Comparison of ENCODE assay signal across 11 mouse cellular contexts in genomic region chr8:94187290-94188002, GRCm38 (mm10). TPM values are rescaled to one million over a fixed set of nuclear protein-coding genes. Genes with fewer than 3 reads are reported as not detected.
A peak's percentile ranks its signal among the peaks of the same experiment; 100 is the strongest.
DNase-seq lines count a peak whose midpoint lies in the region; ATAC-seq lines count a peak whose summit lies in the region.
"Had no signal": no experiment of that assay in that cellular context is flagged by ENCODE, and none has a peak within 500 bp of the region (broad histone marks: within the 10 kb centered on the region; RNA-seq: fewer than 3 reads in every experiment).

No protein-coding gene starts in this region.

- no peak for ATAC-seq in intestine, embryonic 14.5 days (replicated peaks; ENCODE audit: low FRiP score, low TSS enrichment, low read depth)
- ATAC-seq in neural tube, embryonic 11.5 days (ENCODE audit: insufficient read depth, low FRiP score, low TSS enrichment): 0 out of 2 replicates have a peak, but pooled peaks have one; percentile 35

- H3K4me1 ChIP-seq in intestine, embryonic 14.5 days (replicated peaks; ENCODE audit: control insufficient read depth, insufficient read depth, low read length): peaks cover 8% of the 10 kb centered on the region; the same call in 1 of the 2 replicates
- H3K4me1 ChIP-seq in neural tube, embryonic 11.5 days (ENCODE audit: control insufficient read depth, insufficient read depth, low read length): 0 out of 2 replicates have a peak, but pooled peaks cover 2% of the 10 kb centered on the region

- H3K27me3 ChIP-seq in intestine, embryonic 14.5 days (replicated peaks; ENCODE audit: control insufficient read depth, insufficient read depth, low read length): peaks cover 51% of the 10 kb centered on the region
- H3K27me3 ChIP-seq in neural tube, embryonic 11.5 days (ENCODE audit: control insufficient read depth, insufficient read depth, low read length): peaks cover 46% of the 10 kb centered on the region

- 0 out of 2 replicates have a peak overlapping the region, but pooled peaks have one; percentile 25 for H3K4me2 ChIP-seq in intestine, embryonic 14.5 days (ENCODE audit: low read length)
- no peak overlapping the region for H3K4me2 ChIP-seq in neural tube, embryonic 11.5 days (ENCODE audit: low read depth)

- H3K9me3 ChIP-seq in intestine, embryonic 14.5 days (ENCODE audit: control insufficient read depth, low read length): no peaks in the 10 kb centered on the region
- no peaks in the 10 kb centered on the region for H3K9me3 ChIP-seq in neural tube, embryonic 11.5 days (ENCODE audit: control insufficient read depth, low read length)
- H3K9me3 ChIP-seq: embryonic facial prominence, embryonic 15.5 days had no signal

- peak; percentile 56 for DNase-seq in layer of hippocampus, adult 9-11 months
- DNase-seq in layer of hippocampus, postnatal 25 days (ENCODE audit: extremely low spot score in 1 of 2, low spot score in 1 of 2): no peak
- DNase-seq in brain, adult 2 months (ENCODE audit: low read depth, low spot score): peak; percentile 56
- no peak for DNase-seq in intestine, embryonic 14.5 days (ENCODE audit: low spot score)
- DNase-seq in neural tube, embryonic 11.5 days (ENCODE audit: low spot score): peak; percentile 56
- no peak for DNase-seq in ovary, postnatal 10 days (ENCODE audit: low spot score)
- DNase-seq in spleen, postnatal 14 days (ENCODE audit: low spot score in 2 of 2): no peak

- H3K36me3 ChIP-seq in intestine, embryonic 14.5 days (ENCODE audit: control insufficient read depth, insufficient read depth, low read length): no peaks in the 10 kb centered on the region
- no peaks in the 10 kb centered on the region for H3K36me3 ChIP-seq in neural tube, embryonic 11.5 days (ENCODE audit: control insufficient read depth, insufficient read depth, low read length)
- H3K36me3 ChIP-seq: embryonic facial prominence, embryonic 15.5 days had no signal

- H3K9ac ChIP-seq in intestine, embryonic 14.5 days (ENCODE audit: low read length): no peak overlapping the region
- H3K9ac ChIP-seq in neural tube, embryonic 11.5 days (ENCODE audit: low read length): peak overlapping the region; percentile 37
- H3K9ac ChIP-seq: embryonic facial prominence, embryonic 15.5 days had no signal

- no peak overlapping the region for H3K4me3 ChIP-seq in intestine, embryonic 14.5 days (ENCODE audit: low read depth, low read length)
- H3K4me3 ChIP-seq in neural tube, embryonic 11.5 days (ENCODE audit: low read depth, low read length): no peak overlapping the region

- H3K27ac ChIP-seq in intestine, embryonic 14.5 days (ENCODE audit: low read depth): no peak overlapping the region
- H3K27ac ChIP-seq in neural tube, embryonic 11.5 days (ENCODE audit: low read depth, low read length): no peak overlapping the region
- H3K27ac ChIP-seq: embryonic facial prominence, embryonic 15.5 days had no signal

- 41% methylated on average over 21 of the region's 21 CpGs for WGBS in intestine, embryonic 14.5 days
- 24% methylated on average over 21 of the region's 21 CpGs for WGBS in neural tube, embryonic 11.5 days

RNA-seq across cellular contexts. Expression of gene Mt1, which starts 8.6 kb away (rescaled TPM):
- total RNA-seq in layer of hippocampus, postnatal 25 days (2021): 100 to 1,000 TPM; 584 to 804 TPM
- 473 and 778 TPM in 2 replicates for polyA plus RNA-seq in intestine, embryonic 14.5 days (2014; fragmentation: Nextera tagmentation; extraction: Ambion mirVana)
- polyA plus RNA-seq in neural tube, embryonic 11.5 days (2014; fragmentation: Nextera tagmentation; extraction: Ambion mirVana): 78.2 and 78.5 TPM in 2 replicates

RNA-seq across cellular contexts. Expression of gene Mt2, which starts 15.0 kb away (rescaled TPM):
- 100 to 1,000 TPM; 381 to 701 TPM for total RNA-seq in layer of hippocampus, postnatal 25 days (2021)
- 104 and 155 TPM in 2 replicates for polyA plus RNA-seq in intestine, embryonic 14.5 days (2014; fragmentation: Nextera tagmentation; extraction: Ambion mirVana)
- 21.2 and 29.9 TPM in 2 replicates for polyA plus RNA-seq in neural tube, embryonic 11.5 days (2014; fragmentation: Nextera tagmentation; extraction: Ambion mirVana)
- polyA plus RNA-seq: activated CD4-positive, CD25-positive, alpha-beta regulatory T cell, adult 4 months had no signal

RNA-seq across cellular contexts. Expression of gene Nup93, which starts 26.9 kb away (rescaled TPM):
- 10 to 100 TPM; 42.5 to 60.5 TPM for total RNA-seq in layer of hippocampus, postnatal 25 days (2021)
- 90.0 and 98.1 TPM in 2 replicates for polyA plus RNA-seq in intestine, embryonic 14.5 days (2014; fragmentation: Nextera tagmentation; extraction: Ambion mirVana)
- polyA plus RNA-seq in neural tube, embryonic 11.5 days (2014; fragmentation: Nextera tagmentation; extraction: Ambion mirVana): 118 and 121 TPM in 2 replicates

RNA-seq across cellular contexts. Expression of gene Mt3, which starts 35.0 kb away (rescaled TPM):
- 1,000 to 10,000 TPM; 1,168 to 1,277 TPM for total RNA-seq in layer of hippocampus, postnatal 25 days (2021)
- polyA plus RNA-seq in intestine, embryonic 14.5 days (2014; fragmentation: Nextera tagmentation; extraction: Ambion mirVana): 8.0 and 8.7 TPM in 2 replicates
- 8.9 and 9.8 TPM in 2 replicates for polyA plus RNA-seq in neural tube, embryonic 11.5 days (2014; fragmentation: Nextera tagmentation; extraction: Ambion mirVana)
- polyA plus RNA-seq: activated CD4-positive, CD25-positive, alpha-beta regulatory T cell, adult 4 months had no signal

RNA-seq across cellular contexts. Expression of gene Mt4, which starts 50.4 kb away (rescaled TPM):
- not detected for total RNA-seq in layer of hippocampus, postnatal 25 days (2021)
- polyA plus RNA-seq in intestine, embryonic 14.5 days (2014; fragmentation: Nextera tagmentation; extraction: Ambion mirVana): 1.3 TPM in 1 of 2 replicates, not detected in the other
- not detected in 2 replicates for polyA plus RNA-seq in neural tube, embryonic 11.5 days (2014; fragmentation: Nextera tagmentation; extraction: Ambion mirVana)
- total RNA-seq: heart, postnatal 10 days; left cerebral cortex, postnatal 25 days had no signal
- polyA plus RNA-seq: activated CD4-positive, CD25-positive, alpha-beta regulatory T cell, adult 4 months had no signal

Comparison
In these comparisons a context has a peak if more than half of its experiments do, and no peak if none do; other contexts are left out.
1. DNase-seq: peak in layer of hippocampus, adult 9-11 months (single experiment), brain, adult 2 months (single experiment) and neural tube, embryonic 11.5 days (single experiment); none in layer of hippocampus, postnatal 25 days (0 of 2), intestine, embryonic 14.5 days (single experiment), ovary, postnatal 10 days (single experiment) and spleen, postnatal 14 days (0 of 2).